Mouse (Mus musculus): ENCODE data around the gene Utf1.

The Utf1 gene

DNA sequence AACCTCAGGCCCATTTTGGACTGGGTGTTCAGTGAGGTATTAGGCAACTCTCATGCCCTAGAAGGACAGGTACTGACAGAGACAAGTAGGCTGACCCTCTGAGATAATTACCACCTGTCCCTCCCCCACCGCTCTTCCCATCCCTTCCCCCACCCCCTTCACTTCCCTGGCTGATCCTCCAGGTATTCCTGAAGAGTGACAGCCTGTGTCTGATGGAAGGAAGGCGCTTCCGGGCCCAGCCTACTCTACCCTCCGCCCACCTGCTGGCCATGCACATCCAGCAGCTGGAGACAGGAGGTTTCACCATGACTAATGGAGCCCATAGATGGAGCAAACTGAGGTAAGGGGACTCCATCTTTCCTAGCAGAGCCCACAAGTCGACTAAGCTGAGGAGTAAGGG is 5.8 kb upstream of the Utf1 start:
- no peak for DNase-seq (ENCODE audit: low spot score in 2 of 2)

DNA sequence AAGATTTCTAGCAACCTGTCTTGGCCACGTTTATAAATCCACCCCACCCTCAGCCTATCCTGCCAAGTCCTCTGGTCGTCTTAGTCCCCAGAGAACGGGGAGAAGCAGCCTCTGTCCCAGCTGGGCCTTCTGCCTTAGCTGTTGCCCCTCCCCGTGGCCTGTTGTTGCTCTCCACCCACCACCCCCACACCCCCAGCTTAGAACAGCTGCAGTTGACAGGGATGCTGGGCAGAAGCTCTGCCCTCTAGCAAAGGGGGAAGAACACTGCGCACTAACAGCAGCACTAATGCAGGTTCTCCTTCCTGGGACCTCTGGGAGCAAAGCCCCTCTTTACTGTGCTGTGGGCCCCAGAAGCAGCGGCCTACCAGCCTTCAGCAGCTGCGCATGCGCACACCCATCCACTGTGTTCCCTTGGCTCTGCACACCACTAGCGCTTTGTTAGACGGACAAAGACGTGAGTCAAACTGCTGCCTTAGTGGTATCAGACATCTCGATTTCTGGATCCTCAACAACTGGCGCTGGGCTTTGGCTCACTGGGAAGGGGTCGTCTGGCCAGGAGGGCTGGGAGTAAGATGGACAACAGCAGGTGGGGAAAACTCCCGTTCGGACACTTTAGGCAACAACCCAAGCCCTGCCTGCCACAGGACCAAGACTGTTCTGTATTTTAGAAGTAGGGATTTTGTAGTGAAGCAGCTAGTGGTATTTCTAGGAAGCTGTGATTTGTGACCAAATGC is 2.9 kb upstream of the Utf1 start:
- no peak for DNase-seq (ENCODE audit: low spot score in 2 of 2)

DNA sequence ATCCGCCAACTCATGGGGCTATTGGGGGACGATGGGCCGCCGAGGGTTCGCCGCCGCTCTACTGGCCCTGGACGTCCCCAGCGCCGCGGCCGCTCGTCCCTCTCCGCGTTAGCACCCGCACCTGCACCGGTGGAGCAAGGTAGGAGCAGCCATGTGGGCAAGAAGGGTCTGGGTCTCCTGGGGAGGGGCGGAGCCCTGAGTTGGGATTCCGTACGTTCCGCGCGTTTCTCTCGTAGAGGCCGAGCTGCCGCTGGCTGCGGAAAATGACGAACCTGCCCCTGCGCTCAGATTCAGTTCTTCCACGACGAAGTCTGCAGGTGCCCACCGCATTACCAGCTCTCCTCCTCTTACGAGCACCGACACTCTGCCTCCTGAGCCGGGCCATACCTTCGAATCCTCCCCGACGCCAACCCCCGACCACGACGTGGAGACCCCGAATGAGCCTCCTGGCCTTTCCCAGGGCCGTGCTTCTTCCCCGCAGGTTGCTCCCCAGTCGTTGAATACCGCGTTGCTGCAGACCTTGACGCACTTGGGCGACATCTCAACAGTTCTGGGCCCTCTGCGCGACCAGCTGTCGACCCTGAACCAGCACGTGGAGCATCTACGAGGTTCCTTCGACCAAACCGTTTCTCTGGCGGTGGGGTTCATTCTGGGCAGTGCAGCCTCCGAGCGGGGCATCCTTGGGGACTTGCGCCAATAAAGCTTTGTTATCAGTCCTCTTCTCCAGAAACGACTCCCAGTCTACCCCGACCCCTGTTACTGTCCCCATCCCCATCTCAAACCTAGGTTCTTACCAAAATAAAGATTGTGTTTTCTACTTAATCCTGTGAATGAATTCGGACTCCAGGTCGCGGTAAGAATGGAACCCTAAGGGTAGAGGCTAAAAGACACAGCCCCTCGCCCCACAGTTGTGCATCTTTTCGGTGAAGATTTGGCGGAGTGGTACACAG is 977 bp downstream of the Utf1 start:
- DNase-seq (ENCODE audit: low spot score in 2 of 2) = no peak

DNA sequence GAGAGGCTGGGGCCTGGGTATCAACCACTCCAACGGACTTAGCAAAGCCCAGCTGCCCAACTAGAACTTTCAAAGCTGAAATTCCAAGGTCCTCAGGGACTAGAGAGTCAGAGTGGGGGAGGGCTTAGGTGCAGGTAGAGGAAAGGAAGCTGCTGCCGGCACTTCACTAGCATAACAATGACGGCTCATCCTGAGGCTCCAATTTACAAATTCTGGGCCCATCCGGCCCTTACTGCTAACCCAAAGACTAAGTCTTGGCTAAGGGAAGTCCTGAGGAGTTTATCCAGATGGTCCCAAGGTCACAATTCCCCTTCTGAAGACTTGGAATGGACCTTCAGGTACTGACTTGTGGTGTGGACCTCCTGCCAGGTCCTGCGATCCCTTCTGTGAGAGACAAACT is 1.9 kb downstream of the Utf1 start:
- no peak for DNase-seq (ENCODE audit: low spot score in 2 of 2)

GRCm38 (mm10) chr7:139946032-139946431 is 2.4 kb downstream of the Utf1 start:
- DNase-seq (ENCODE audit: low spot score in 2 of 2) = no peak

DNA sequence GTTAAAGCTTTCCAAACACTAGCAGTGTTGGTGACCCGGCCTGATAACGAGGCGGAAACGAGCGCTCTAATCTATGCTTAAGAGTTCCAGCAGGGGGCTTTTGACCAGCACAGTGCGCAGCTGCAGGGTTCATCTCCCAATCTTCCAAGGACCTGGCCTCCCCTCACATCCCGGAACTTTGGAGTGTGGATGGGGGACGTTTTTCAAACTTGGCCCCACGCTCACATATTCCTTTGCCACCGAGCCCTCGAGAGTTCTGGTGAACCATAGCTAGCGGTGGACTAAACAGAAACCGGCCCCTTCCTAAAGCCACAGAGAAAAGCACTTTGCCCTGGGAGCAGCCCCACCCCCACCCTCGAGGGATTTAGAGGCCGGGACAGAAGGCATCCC is 6.3 kb downstream of the Utf1 start:
- no peak for DNase-seq (ENCODE audit: low spot score in 2 of 2)

GRCm38 (mm10) chr7:139950283-139950971 is 6.8 kb downstream of the Utf1 start:
- DNase-seq (ENCODE audit: low spot score in 2 of 2) = no peak

DNA sequence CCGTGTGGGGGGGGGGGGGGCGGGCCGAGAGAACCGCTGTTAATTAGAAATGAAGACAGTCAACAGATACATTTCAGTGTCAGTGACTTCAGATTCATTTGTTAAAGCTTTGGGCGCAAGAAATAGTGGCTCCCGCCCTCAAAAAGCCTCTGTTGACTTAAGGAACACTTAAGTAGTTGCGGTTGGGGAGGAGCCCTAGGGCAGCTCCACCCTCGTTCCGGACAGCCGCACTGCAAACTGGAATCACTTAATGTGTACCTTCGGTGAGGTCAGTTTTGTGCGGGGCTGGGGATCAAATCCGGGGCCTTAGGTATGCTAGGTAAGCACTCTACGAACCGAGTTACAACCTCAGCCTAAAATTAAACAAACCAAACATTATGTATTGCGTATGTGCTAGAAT is 7.5 kb downstream of the Utf1 start:
- no peak for DNase-seq (ENCODE audit: low spot score in 2 of 2)

- no peak for DNase-seq (ENCODE audit: low spot score in 2 of 2)
Observed at GRCm38 (mm10) chr7:139951991-139952633, 8.5 kb downstream of the Utf1 start.

DNA sequence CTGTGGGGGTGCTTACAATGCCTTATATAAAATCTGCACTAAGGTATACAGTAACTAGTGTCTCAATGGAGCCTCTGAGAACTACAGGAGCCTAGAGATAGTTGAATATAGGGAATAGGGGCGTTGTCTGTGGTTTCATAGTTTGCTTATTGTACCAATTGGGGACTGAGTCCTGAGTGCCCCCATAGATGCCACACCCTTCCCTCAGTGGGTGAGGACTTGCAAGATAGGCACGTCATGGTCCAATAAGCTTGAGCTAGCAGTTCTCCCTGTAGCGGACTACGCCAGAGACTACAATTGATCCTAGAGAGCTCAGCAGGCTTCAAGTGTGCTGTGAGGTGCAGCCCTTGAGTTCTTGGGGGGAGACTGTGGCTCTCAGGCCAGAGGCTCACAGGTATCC is 11.9 kb downstream of the Utf1 start:
- no peak for DNase-seq (ENCODE audit: low spot score in 2 of 2)

GRCm38 (mm10) chr7:139956658-139957057 is 13.1 kb downstream of the Utf1 start:
- DNase-seq (ENCODE audit: low spot score in 2 of 2) = no peak

DNA sequence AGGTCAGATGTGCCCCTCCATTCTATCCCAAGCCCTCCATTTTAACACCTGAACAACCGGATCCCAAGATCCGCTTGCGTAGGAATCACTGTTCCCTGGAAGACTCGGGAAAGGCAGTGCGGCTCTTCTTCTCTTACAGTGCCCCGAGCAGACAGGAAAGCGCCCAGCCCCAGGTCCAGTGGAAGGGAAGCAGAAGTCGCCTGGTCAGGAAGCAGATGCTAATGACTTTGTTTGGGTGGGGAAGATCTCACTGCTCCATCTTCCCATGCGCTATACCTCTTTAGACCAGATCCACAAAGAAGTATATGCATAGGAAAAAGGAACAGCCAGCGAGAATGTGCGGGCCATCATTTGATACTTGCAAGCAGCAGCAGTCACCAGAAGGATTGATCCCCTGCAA is 13.8 kb downstream of the Utf1 start:
- DNase-seq (ENCODE audit: low spot score in 2 of 2) = no peak

- no peak for DNase-seq (ENCODE audit: low spot score in 2 of 2)
Observed at GRCm38 (mm10) chr7:139957958-139958357, 14.4 kb downstream of the Utf1 start.

- no peak for DNase-seq (ENCODE audit: low spot score in 2 of 2)
Observed at GRCm38 (mm10) chr7:139961141-139961540, 17.6 kb downstream of the Utf1 start.

DNA sequence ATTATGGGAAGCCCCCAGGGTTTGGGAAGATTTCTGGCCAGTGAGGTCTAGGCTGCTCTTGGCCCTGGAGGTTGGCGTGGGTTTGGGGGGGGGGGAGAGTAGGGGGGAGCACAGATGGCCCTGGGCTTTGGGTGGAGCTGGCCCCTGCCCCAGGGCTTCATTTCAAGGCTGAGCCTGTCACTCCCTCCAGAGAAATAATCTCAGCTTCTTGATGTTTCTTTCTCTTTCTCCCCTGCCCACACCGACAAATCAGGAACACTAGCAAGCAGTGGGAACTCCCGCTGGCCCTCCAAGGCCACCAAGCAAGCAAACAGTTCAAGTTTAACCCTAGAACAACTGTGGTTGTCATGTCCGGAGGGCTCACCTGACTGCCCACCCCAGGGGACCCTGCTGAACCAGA is 20.2 kb downstream of the Utf1 start:
- no peak for DNase-seq (ENCODE audit: low spot score in 2 of 2)

DNA sequence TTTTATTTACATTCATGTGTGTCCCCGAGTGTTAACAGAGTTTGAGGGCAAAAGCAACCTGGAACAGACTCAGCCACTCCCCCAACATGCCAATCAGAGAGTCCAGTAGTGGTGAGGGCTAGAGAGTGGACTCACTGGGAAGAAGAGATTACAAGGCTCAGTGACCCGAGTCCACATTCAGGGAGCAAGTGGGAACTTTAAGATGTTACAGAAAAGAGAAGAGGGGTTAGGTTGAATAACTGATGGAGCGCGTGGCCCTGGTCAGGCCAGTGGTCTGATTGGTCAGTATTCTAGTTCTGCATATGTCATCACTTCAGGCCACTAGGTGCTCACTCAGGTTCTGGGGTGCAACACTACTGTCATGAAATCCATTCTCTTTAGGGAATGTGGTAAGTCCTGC is 23.6 kb downstream of the Utf1 start:
- no peak for DNase-seq (ENCODE audit: low spot score in 2 of 2)

DNA sequence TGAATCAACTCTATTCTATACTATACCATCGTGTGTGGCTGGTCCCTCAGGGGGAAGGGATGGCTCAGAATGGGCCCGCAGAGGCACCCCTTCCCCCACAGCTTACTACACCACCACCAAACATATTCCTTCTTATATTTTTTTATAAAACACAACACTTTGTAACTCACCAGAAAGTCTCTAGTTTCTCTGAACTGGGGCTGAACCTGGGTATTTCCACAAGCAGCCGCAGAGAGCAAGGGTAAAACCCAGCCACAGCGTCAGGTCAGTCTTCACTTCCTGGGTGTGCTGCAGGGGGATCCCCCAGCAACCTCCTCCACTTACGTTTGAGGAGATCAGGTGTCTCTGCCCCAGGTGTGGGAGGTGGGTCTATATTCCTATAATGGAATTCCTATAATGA is 24.8 kb downstream of the Utf1 start:
- DNase-seq (ENCODE audit: low spot score in 2 of 2) = no peak

GRCm38 (mm10) chr7:139969348-139970130 is 25.9 kb downstream of the Utf1 start:
- peak; percentile 47 to 90 for DNase-seq (ENCODE audit: low spot score in 2 of 2)

- no peak for DNase-seq (ENCODE audit: low spot score in 2 of 2)
Observed at GRCm38 (mm10) chr7:139970216-139970919, 26.8 kb downstream of the Utf1 start.

- DNase-seq (ENCODE audit: low spot score in 2 of 2) = no peak
Observed at GRCm38 (mm10) chr7:139970979-139971378, 27.4 kb downstream of the Utf1 start.

DNA sequence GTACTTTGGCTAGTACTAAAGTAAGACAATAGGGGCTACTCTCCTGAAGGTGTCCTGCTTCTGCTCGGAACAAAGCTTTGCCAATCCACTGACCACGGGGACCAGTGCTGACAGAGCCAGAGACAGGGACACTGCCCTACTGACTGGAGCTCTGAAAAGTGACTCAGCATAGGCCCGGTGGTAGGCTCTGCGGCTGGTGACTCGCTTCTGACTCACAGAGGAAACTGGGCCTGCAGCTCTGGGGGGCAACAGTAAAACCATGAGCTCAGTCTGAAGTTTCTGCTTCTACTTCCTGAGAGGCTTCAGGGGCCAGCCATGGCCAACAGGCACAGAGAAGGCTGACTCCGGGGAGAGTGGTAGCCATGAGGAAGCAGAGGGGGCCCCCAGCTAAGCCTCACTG is 27.8 kb downstream of the Utf1 start:
- no peak for DNase-seq (ENCODE audit: low spot score in 2 of 2)
